ENCODE assay signal across 8 mouse cellular contexts in the genomic region with DNA sequence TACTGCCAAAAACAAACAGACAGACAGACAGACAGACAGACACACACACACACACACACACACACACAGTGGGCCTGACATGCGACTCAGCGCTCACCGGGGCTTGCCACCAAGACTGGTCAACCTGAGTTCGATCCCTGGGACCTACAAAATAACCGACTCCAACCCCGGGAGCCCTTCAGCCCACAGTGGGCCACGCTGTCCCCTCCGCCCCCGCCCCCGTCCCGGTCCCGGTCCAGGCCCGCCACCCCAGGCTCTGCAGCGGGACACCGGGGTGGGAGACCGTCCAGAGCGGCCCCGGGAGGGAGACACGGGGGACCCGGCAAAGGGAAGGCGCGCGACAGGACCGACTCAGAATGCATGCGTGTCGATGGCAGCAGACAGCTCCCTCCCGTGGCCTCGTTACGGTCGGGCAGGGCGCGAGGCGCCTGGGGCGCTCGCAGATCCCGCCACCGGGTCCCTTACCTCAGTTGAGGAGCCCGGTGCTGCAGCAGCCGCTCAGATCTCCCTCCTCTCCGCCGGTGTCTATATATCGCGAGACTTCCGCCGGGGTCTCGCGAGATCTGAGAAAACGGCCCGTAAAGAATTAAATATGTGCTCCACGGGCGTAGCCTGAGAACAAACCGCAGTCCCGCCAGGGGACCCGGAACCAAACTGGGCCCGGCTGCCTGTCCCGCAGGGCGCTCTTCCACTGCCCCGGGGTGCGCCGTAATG. TPM values are rescaled to one million over a fixed set of nuclear protein-coding genes. Genes with fewer than 3 reads are reported as not detected.
DNase-seq lines count a peak whose midpoint lies in the region; ATAC-seq lines count a peak whose summit lies in the region.

TSS of gene Mad1l1 (minus strand) at position 511 of the 714 bp plus-strand sequence.
TSS of gene Nudt1 (plus strand) at position 615 of the 714 bp plus-strand sequence.

- under 1% methylated on average over 60 of the region's 60 CpGs for WGBS in hindbrain, embryonic 15.5 days

- peak within 1 kb of the TSS; percentile 84 for H3K4me3 ChIP-seq in hindbrain, embryonic 15.5 days

- H3K9me3 ChIP-seq in hindbrain, embryonic 15.5 days, result no peaks in the 10 kb centered on the region

- H3K4me2 ChIP-seq in hindbrain, embryonic 15.5 days, result peak within 1 kb of the TSS; percentile 84

- peak; percentile 92 for ATAC-seq in hindbrain, embryonic 15.5 days (ENCODE audit: low FRiP score, low read depth)

- peak within 1 kb of the TSS; percentile 78 for H3K27ac ChIP-seq in hindbrain, embryonic 15.5 days (replicated peaks)

- DNase-seq in T-cell, adult 2 months (ENCODE audit: low spot score), result peak; percentile 94
- DNase-seq in cerebellum, postnatal 36 days, result peak; percentile 92 to 93
- DNase-seq in frontal cortex, postnatal 36 days (ENCODE audit: low spot score in 2 of 2), result peak; percentile 83 to 93
- DNase-seq in left cerebral cortex, adult 11 months (ENCODE audit: low spot score), result peak; percentile 86
- DNase-seq in lung, postnatal 4 days, result peak; percentile 96 to 97
- peak; percentile 91 for DNase-seq in retina, postnatal 7 days (ENCODE audit: low read depth, low spot score)
- DNase-seq in urinary bladder, adult 2 months (ENCODE audit: low spot score), result peak; percentile 88

- peak within 1 kb of the TSS; percentile 91 for H3K9ac ChIP-seq in hindbrain, embryonic 15.5 days

- H3K27me3 ChIP-seq in hindbrain, embryonic 15.5 days, result no peaks in the 10 kb centered on the region

- peaks cover 16% of the 10 kb centered on the region for H3K4me1 ChIP-seq in hindbrain, embryonic 15.5 days (replicated peaks)

- 0 out of 2 replicates have a peak, but pooled peaks cover 2% of the 10 kb centered on the region for H3K36me3 ChIP-seq in hindbrain, embryonic 15.5 days

RNA-seq across cellular contexts. Expression of gene Mad1l1, which starts in this region (rescaled TPM):
- 32.5 and 33.1 TPM in 2 replicates for polyA plus RNA-seq in hindbrain, embryonic 15.5 days (2015; fragmentation: Nextera tagmentation; extraction: Ambion mirVana)
- 13.2 and 13.8 TPM in 2 replicates for polyA plus RNA-seq in urinary bladder, adult 2 months (2012; rRNA removed)

RNA-seq across cellular contexts. Expression of gene Nudt1, which starts in this region (rescaled TPM):
- 23.5 and 24.3 TPM in 2 replicates for polyA plus RNA-seq in hindbrain, embryonic 15.5 days (2015; fragmentation: Nextera tagmentation; extraction: Ambion mirVana)
- 19.0 and 21.6 TPM in 2 replicates for polyA plus RNA-seq in urinary bladder, adult 2 months (2012; rRNA removed)

Comparison
In these comparisons a context has a peak if more than half of its experiments do, and no peak if none do; other contexts are left out.
1. Peak in every context shown above with its lines: DNase-seq, ATAC-seq, H3K4me3 ChIP-seq and H3K27ac ChIP-seq.